Mouse (Mus musculus): ENCODE results near the gene Rab5c. TPM values are rescaled to one million over a fixed set of nuclear protein-coding genes. Genes with fewer than 3 reads are reported as not detected.

Rab5c gene
- polyA plus RNA-seq, 1 experiment from 2014 or later: 13.0 TPM

DNA sequence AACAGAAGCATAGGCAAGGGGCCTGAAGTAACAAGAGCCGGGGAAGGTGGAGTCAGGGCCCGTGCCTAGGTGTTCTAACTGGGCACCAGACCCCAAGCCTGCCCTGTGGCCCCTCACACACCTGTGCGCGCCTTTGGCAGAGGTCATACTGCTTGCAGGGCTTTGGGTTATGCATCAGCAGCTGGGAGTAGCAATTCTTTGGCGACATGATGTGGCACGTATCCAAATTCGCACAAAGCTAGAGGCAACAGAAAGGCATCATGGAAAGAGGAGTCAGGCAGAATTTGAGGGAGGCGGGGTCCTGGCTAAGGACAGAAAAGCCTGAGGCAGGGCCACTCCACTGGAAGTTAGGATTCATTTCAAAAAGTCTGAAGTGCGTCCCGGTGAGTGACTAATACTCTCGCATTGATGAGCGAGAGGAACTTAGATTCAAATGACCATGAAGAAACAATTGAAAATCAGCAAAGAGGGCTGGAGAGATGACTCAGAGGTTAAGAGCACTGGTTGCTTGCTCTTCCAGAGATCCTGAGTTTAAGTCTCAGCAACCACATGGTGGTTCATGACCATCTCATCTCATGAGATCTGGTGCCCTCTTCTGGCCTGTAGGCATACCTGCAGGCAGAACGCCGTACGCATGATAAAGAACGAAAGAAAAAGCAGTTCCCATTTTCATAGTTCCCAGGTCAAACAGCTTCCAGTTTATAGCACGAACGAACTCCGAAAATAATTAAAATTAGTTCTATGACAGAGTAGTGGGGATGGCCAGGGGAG lies 35.7 kb downstream of the Rab5c start:
- Histone ChIP-seq H3K4me1 (peaks cover 43% of the 10 kb centered on the region), H3K36me3 (replicated peaks) (peaks cover 31% of the 10 kb centered on the region), H3K27ac (replicated peaks) (no peak overlapping the region), H3K27me3 (replicated peaks; ENCODE audit: low read depth, poor library complexity, severe bottlenecking) (peaks cover 9% of the 10 kb centered on the region; the same call in 1 of the 2 replicates), H3K9me3 (no peaks in the 10 kb centered on the region), H3K4me3 (peak overlapping the region; percentile 26; the same call in 1 of the 2 replicates)
- 35% methylated on average over 19 of the region's 19 CpGs for WGBS
- DNase-seq (ENCODE audit: low spot score): peak; percentile 67

DNA sequence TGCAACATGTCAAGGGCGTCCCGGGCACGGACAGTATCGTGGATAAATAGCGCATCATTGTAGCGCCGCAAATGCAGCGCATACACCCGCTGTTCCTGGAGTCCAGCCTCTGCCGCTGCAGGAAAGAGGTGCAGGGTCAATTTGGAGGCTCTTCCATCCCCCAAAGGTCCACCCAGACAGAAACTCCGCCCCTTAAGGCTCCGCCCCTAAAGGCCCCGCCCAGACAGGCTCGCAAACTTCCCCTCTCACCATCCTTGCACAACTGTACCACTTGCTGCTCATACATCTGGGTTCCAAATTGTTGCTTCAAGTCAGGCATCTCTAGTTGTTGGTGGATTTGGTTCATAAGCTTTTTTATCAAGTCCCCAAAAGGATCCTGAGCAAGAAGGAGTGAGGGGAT lies 36.7 kb downstream of the Rab5c start:
- DNase-seq (ENCODE audit: low spot score): peak; percentile 56
- WGBS: 3% methylated on average over 14 of the region's 14 CpGs
- no peaks in the 10 kb centered on the region for H3K9me3 ChIP-seq
- peak overlapping the region; percentile 48 for H3K4me3 ChIP-seq
- H3K4me1 ChIP-seq: peaks cover 43% of the 10 kb centered on the region
- peaks cover 9% of the 10 kb centered on the region; the same call in 1 of the 2 replicates for H3K27me3 ChIP-seq (replicated peaks; ENCODE audit: low read depth, poor library complexity, severe bottlenecking)
- peaks cover 21% of the 10 kb centered on the region for H3K36me3 ChIP-seq (replicated peaks)
- H3K27ac ChIP-seq (replicated peaks): no peak overlapping the region

DNA sequence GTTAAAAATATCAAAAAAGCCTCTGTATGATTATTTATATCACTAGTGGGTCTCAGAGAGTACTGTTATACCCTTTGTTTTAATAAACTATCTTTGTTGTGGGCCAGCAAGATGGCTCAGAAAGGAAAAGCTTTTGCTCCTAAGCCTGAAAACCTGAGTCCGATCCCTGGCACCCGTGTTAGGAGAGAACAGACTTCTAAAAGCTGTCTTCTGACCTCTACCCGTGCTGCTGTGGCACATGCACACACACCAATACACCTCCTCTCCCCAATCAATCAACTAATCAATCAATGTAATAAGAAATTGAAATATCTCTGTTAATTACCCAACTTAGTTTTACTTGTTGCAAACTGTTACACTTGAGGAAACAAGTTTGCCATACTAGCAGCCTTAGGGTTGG lies 37.3 kb downstream of the Rab5c start:
- DNase-seq (ENCODE audit: low spot score): no peak
- WGBS: 75% methylated on average over 3 of the region's 3 CpGs
- peak overlapping the region; percentile 48; the same call in 1 of the 2 replicates for H3K4me3 ChIP-seq

DNA sequence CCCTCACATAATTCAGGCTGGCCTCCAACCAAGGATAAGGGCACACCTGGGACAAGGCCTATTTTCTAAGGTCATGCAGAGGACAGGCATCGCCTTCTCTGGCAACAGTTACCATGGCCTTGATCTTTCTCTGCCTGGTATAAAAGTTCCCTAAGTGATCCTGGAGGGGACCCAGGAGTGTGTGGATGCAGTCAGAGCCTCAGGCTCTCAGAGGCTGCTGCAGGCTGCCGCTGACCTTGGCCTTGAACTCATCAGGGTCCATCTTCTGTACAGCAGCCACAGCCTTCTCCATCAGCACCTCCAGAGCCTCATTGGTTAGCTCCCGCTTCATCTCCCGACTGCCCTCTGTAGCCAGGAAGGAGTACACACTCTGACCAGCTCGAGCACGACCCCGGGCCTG lies 40.1 kb downstream of the Rab5c start:
- no peaks in the 10 kb centered on the region for H3K36me3 ChIP-seq (replicated peaks)
- peaks cover 26% of the 10 kb centered on the region for H3K4me1 ChIP-seq
- DNase-seq (ENCODE audit: low spot score): no peak
- H3K9me3 ChIP-seq: no peaks in the 10 kb centered on the region
- peaks cover 18% of the 10 kb centered on the region for H3K27me3 ChIP-seq (replicated peaks; ENCODE audit: low read depth, poor library complexity, severe bottlenecking)
- 72% methylated on average over 7 of the region's 7 CpGs for WGBS
- H3K27ac ChIP-seq (replicated peaks): no peak overlapping the region
- no peak overlapping the region for H3K4me3 ChIP-seq

More for the DNA sequence above, 37.3 kb downstream of the Rab5c start:
- Histone ChIP-seq H3K4me1 (peaks cover 43% of the 10 kb centered on the region), H3K27ac (replicated peaks) (no peak overlapping the region), H3K36me3 (replicated peaks) (peaks cover 15% of the 10 kb centered on the region), H3K27me3 (replicated peaks; ENCODE audit: low read depth, poor library complexity, severe bottlenecking) (peaks cover 9% of the 10 kb centered on the region; the same call in 1 of the 2 replicates), H3K9me3 (no peaks in the 10 kb centered on the region)

DNA sequence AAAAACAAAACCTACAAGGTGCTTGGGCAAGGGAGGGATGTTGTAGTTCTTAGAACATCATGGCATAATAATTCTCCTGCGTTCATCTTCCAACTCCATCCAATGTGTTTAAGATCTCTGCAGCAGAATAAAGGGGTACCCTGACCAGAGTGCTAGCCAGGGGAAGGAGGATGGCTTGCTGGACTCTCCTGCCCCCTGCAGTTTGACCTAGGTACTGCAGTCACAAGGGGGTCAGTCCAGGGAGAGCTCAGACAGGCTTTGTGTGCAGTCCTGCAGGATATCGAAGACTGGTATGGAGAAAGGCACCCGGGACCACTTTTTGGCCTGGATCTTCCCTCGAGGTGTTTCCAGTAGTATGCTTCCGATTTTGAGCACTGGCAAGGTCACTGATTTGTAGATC lies 43.1 kb downstream of the Rab5c start:
- 43% methylated on average over 5 of the region's 5 CpGs for WGBS
- H3K36me3 ChIP-seq (replicated peaks): no peaks in the 10 kb centered on the region
- H3K4me1 ChIP-seq: peaks cover 21% of the 10 kb centered on the region
- no peaks in the 10 kb centered on the region for H3K9me3 ChIP-seq
- peak; percentile 84 for DNase-seq (ENCODE audit: low spot score)
- peaks cover 39% of the 10 kb centered on the region for H3K27me3 ChIP-seq (replicated peaks; ENCODE audit: low read depth, poor library complexity, severe bottlenecking)
- H3K4me3 ChIP-seq: no peak overlapping the region
- no peak overlapping the region for H3K27ac ChIP-seq (replicated peaks)

DNA sequence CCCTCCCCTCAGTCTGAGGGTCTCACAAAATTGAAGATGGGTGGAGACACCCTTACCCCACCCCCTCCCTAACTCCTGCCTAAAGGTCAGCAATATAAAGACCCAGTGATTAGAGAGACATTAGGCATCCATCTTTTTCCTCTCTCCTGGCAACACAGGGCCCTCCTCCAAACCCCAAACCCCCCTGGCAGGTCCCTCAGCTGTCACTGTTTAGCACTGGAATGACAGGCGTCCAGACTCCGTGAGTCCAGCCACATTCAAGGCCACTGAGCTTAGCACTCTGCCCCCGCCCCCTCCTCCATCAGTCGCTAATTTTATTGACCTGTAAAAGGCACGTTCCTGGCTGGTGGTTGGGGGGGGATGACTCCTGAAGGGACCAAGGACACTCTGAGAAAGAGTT lies 44.9 kb downstream of the Rab5c start:
- no peak overlapping the region for H3K4me3 ChIP-seq
- peaks cover 21% of the 10 kb centered on the region for H3K4me1 ChIP-seq
- H3K9me3 ChIP-seq: no peaks in the 10 kb centered on the region
- WGBS: 19% methylated on average over 5 of the region's 5 CpGs
- H3K27ac ChIP-seq (replicated peaks): no peak overlapping the region
- H3K27me3 ChIP-seq (replicated peaks; ENCODE audit: low read depth, poor library complexity, severe bottlenecking): peaks cover 41% of the 10 kb centered on the region
- H3K36me3 ChIP-seq (replicated peaks): no peaks in the 10 kb centered on the region
- DNase-seq (ENCODE audit: low spot score): no peak

DNA sequence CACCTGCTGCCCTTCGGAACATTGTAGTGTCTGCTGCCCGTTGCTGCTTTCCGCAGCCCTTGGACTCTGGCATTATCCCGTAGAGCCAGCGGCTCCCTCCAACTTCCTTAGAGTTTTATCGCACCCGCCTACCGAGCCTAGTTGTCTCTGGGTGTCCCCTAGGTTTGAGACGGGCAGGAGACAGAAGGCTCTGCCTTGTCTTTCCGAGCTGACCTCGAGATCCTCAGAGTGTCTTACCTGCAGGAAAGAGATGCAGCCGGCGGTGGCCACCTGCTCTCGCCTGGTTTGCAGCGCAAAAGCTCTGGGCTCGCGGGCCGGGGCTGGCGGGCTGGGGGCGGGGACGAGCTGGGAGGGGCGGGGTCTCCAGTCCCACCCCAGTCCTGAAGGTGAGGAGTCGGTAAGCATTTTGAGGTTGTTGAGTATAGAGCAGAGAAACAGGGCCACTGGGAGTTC lies 45.8 kb downstream of the Rab5c start, which contains the start of gene Zfp385c:
Gene Zfp385c, minus strand, starts transcription at position 292 of the 453 bp plus-strand sequence.
- WGBS: under 1% methylated on average over 23 of the region's 23 CpGs
- H3K36me3 ChIP-seq (replicated peaks): no peaks in the 10 kb centered on the region
- H3K9me3 ChIP-seq: no peaks in the 10 kb centered on the region
- peaks cover 41% of the 10 kb centered on the region for H3K27me3 ChIP-seq (replicated peaks; ENCODE audit: low read depth, poor library complexity, severe bottlenecking)
- peaks cover 21% of the 10 kb centered on the region for H3K4me1 ChIP-seq
- H3K27ac ChIP-seq (replicated peaks): no peak within 1 kb of the TSS
- H3K4me3 ChIP-seq: peak within 1 kb of the TSS; percentile 52
- DNase-seq (ENCODE audit: low spot score): peak; percentile 46

DNA sequence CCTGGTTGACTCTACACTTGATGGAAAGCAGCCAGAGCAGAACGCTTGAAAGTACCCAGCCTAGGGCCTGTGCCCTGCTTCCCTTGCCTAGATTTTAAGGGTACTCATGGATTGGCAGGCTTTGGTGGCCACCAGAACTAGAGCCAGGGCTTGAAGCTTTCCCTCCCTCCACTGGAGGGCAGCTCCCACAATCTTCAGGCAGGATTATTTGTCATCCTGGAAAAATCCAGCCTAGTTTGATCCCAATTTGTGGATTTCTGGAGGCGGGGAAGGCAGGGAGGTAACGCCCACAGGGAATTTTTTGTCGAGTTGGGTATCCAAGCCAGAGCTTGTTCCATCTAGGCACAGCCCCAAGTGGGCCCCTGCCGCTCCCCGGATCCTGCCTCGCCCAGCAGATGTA lies 47.6 kb downstream of the Rab5c start:
- H3K4me1 ChIP-seq: peaks cover 21% of the 10 kb centered on the region
- no peak overlapping the region for H3K27ac ChIP-seq (replicated peaks)
- H3K9me3 ChIP-seq: no peaks in the 10 kb centered on the region
- no peak overlapping the region for H3K4me3 ChIP-seq
- no peaks in the 10 kb centered on the region for H3K36me3 ChIP-seq (replicated peaks)
- peaks cover 41% of the 10 kb centered on the region for H3K27me3 ChIP-seq (replicated peaks; ENCODE audit: low read depth, poor library complexity, severe bottlenecking)
- 78% methylated on average over 7 of the region's 7 CpGs for WGBS
- no peak for DNase-seq (ENCODE audit: low spot score)

DNA sequence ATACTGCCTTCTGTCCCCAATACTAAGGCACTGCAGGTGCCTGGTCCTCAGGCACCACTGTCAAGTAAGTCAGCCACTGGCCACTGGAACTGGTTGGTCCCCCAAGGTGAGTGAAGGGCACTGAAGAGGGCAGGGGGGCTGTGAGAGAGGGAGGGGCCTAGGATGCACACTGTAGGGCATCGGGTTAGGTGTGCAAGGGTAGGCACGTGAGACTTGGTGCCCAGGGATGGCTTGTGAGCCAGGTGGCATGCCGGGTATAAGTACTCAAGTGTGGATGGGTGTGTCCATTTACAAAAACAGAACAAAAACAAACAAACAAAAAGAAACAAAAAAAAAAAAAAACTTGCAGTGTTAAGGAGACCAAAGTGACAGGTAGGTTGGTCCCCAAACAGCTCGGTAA lies 49.6 kb downstream of the Rab5c start:
- no peaks in the 10 kb centered on the region for H3K36me3 ChIP-seq (replicated peaks)
- peaks cover 19% of the 10 kb centered on the region for H3K4me1 ChIP-seq
- H3K9me3 ChIP-seq: no peaks in the 10 kb centered on the region
- H3K27me3 ChIP-seq (replicated peaks; ENCODE audit: low read depth, poor library complexity, severe bottlenecking): peaks cover 37% of the 10 kb centered on the region
- H3K27ac ChIP-seq (replicated peaks): no peak overlapping the region
- no peak for DNase-seq (ENCODE audit: low spot score)
- WGBS: 70% methylated on average over 4 of the region's 4 CpGs
- no peak overlapping the region for H3K4me3 ChIP-seq

DNA sequence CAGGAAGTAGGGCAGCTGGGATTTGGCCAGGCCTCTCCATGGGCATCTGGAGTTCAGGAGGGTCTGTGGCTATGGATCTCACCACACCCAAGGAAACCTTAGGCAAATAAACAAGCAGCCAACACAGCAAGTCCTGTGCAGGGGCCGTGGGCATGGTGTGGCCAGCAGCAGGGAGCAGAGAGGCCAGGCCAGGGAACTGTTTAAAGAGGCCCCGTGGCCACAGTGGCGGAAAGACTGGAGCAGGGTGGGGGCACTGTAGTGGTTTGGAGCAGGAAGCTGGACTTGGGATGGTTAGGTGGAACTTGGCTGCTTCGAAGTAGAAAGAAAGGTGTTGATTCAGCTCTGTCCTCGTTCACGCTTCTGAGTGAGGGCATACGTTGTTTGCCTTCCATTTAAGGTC lies 50.8 kb downstream of the Rab5c start:
- Histone ChIP-seq H3K4me3 (no peak overlapping the region), H3K27ac (replicated peaks) (no peak overlapping the region), H3K27me3 (replicated peaks; ENCODE audit: low read depth, poor library complexity, severe bottlenecking) (peaks cover 26% of the 10 kb centered on the region), H3K9me3 (no peaks in the 10 kb centered on the region), H3K4me1 (peaks cover 8% of the 10 kb centered on the region), H3K36me3 (replicated peaks) (no peaks in the 10 kb centered on the region)
- DNase-seq (ENCODE audit: low spot score): no peak
- 80% methylated on average over 7 of the region's 7 CpGs for WGBS

DNA sequence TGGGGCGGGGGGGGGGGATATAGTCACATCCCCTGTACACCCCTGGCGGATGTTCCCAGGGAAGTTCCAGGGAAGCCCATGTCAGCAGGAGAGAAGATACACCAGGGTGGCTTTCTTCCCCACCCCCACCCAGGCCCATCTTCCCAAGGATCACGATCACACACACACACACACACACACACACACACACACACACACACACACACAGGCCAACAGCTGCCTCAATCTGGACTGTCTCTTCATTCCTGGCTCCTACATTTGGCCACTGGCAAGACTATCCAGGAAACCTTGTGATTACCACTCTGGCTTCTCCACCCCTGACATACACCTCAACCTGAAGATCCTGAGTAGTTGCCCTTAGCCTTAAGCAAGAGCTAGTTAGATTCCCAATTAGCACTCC lies 52.6 kb downstream of the Rab5c start:
- Histone ChIP-seq H3K4me3 (no peak overlapping the region), H3K27ac (replicated peaks) (no peak overlapping the region), H3K9me3 (no peaks in the 10 kb centered on the region), H3K36me3 (replicated peaks) (no peaks in the 10 kb centered on the region), H3K27me3 (replicated peaks; ENCODE audit: low read depth, poor library complexity, severe bottlenecking) (peaks cover 7% of the 10 kb centered on the region), H3K4me1 (no peaks in the 10 kb centered on the region)
- no peak for DNase-seq (ENCODE audit: low spot score)
- 75% methylated on average over 3 of the region's 3 CpGs for WGBS

DNA sequence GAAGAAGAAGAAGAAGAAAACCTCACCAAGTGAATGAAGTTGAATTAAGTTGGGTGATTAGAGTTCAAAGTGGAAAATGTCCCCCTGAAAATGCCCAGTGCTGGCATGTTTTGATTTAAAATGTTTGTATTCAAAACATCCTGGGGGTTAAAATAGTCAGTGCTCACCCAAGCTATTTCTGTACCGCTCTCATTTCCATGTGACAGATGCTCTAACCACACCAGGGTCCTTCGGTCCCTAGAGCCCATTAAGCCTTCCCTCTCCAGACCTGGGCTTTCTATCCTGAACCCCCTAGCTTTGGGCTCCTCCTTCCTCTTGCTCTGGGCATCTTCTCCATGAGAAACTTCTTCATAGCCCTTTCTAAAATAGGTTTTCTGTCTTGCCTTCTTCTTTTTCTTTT lies 53.9 kb downstream of the Rab5c start:
- no peaks in the 10 kb centered on the region for H3K36me3 ChIP-seq (replicated peaks)
- WGBS: 73% methylated on average over 2 of the region's 2 CpGs
- no peak for DNase-seq (ENCODE audit: low spot score)
- no peak overlapping the region for H3K27ac ChIP-seq (replicated peaks)
- no peaks in the 10 kb centered on the region for H3K4me1 ChIP-seq
- H3K4me3 ChIP-seq: no peak overlapping the region
- H3K9me3 ChIP-seq: no peaks in the 10 kb centered on the region
- 0 out of 2 replicates have a peak, but pooled peaks cover 4% of the 10 kb centered on the region for H3K27me3 ChIP-seq (replicated peaks; ENCODE audit: low read depth, poor library complexity, severe bottlenecking)

DNA sequence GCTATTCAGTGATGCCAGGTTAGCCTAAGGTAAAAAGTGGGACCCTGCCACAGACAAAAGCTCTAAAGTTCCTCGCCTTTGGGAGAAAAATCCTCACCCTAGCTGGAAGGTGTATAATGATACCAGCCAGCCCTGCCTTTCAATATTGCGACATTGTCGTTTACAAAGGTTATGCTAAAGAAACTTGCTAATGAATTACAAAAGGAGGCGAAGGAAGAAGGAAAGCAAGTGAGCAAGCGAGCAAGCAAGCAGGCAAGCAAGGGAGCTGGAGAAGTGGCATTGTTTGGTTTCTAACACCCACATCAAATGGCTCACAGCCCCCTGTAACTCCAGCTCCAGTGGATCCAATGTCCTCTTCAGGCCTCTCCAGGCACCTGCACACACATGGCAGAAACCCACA lies 55.5 kb downstream of the Rab5c start:
- WGBS: 72% methylated on average over 5 of the region's 5 CpGs
- Histone ChIP-seq H3K27me3 (replicated peaks; ENCODE audit: low read depth, poor library complexity, severe bottlenecking) (0 out of 2 replicates have a peak, but pooled peaks cover 6% of the 10 kb centered on the region), H3K4me1 (peaks cover 7% of the 10 kb centered on the region; the same call in 1 of the 2 replicates), H3K36me3 (replicated peaks) (no peaks in the 10 kb centered on the region), H3K4me3 (no peak overlapping the region), H3K27ac (replicated peaks) (no peak overlapping the region), H3K9me3 (no peaks in the 10 kb centered on the region)
- no peak for DNase-seq (ENCODE audit: low spot score)
